Mouse (Mus musculus): Measurements from ENCODE around the gene Sorcs2.

GRCm38 (mm10) chr5:36313353-36314079, 84.4 kb downstream of the Sorcs2 start:
- TF ChIP-seq CTCF (IDR thresholded peaks at IDR 0.05; ENCODE audit: borderline replicate concordance, control insufficient read depth, extremely low read depth, insufficient read depth, low read length, poor library complexity) (no peak), POLR2A (IDR thresholded peaks at IDR 0.05; ENCODE audit: control insufficient read depth, extremely low read depth, insufficient read depth, low read length, poor library complexity) (no peak)

All from thymus, adult 2 months (tissue).